In the genomic region with DNA sequence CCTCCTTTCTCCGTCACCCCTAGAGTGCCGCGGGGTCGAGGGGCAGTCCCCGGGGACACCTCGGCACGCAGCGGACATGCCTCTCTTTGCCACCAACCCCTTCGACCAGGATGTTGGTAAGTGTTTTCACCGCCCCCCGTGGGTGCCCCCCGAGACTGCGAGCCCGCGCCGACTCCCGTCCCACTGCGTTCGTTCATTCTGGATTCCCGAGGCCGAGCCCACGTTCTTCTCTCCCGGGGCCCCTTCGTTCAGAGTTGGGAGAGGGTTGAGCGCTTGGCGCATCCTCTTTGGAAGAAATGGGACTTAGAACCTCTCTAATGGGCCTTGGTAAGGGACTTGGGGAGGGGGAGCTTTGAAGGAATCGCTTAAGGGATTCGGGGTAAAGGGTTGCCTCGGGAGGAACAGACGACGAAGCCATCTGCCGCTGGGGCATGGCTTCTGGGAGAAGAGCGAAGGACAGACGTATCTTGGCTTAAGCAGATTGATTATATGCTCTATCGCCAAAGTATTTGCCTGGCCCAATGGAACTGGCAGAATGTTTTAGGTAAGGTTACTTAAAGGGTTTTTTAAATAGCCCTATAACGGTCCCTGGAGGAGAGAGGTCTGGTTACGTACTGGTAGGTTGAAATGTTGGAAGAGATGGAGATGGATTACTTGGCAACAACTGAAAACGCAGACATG, we compare ENCODE assay signal across 8 mouse cellular contexts. TPM values are rescaled to one million over a fixed set of nuclear protein-coding genes. Genes with fewer than 3 reads are reported as not detected.
DNase-seq lines count a peak whose midpoint lies in the region; ATAC-seq and TF ChIP-seq lines count a peak whose summit lies in the region.

No protein-coding gene starts in this region.

- H3K79me2 ChIP-seq in C2C12 (ENCODE audit: control insufficient read depth, insufficient read depth), result peaks cover 52% of the 10 kb centered on the region

- H3ac ChIP-seq in C2C12 (ENCODE audit: control insufficient read depth, insufficient read length, low read depth), result peak overlapping the region; percentile 91

- H3K79me3 ChIP-seq in C2C12 (ENCODE audit: low read depth), result peaks cover 43% of the 10 kb centered on the region

- TF ChIP-seq CTCF in cerebellum, adult 2 months (IDR thresholded peaks at IDR 0.05; ENCODE audit: borderline replicate concordance, insufficient read depth, low read depth, low read length), result no peak
- TF ChIP-seq CTCF in C2C12 (IDR thresholded peaks at IDR 0.05; ENCODE audit: control insufficient read depth, insufficient read depth, insufficient read length), result no peak

- H3K4me1 ChIP-seq in cerebellum, adult 2 months (ENCODE audit: control insufficient read depth, insufficient read depth, low read length), result no peaks in the 10 kb centered on the region
- H3K4me1 ChIP-seq in limb, embryonic 14.5 days (ENCODE audit: control insufficient read depth, insufficient read depth, low read length), result peaks cover 21% of the 10 kb centered on the region
- peaks cover 21% of the 10 kb centered on the region for H3K4me1 ChIP-seq in neural tube, embryonic 14.5 days (ENCODE audit: control insufficient read depth, insufficient read depth, low read length)

- peak overlapping the region; percentile 100 for H3K27ac ChIP-seq in cerebellum, adult 2 months (ENCODE audit: insufficient read depth, low read length)
- peak overlapping the region; percentile 97 for H3K27ac ChIP-seq in limb, embryonic 14.5 days (replicated peaks; ENCODE audit: low read depth, low read length)
- H3K27ac ChIP-seq in neural tube, embryonic 14.5 days (ENCODE audit: low read depth, low read length), result peak overlapping the region; percentile 94

- intact Hi-C loops in left cerebral cortex, postnatal 10 days (cut with DNase I), result no loop called here

- no peak for DNase-seq in cerebellum, adult 2 months
- no peak for DNase-seq in cerebellum, postnatal 25 days
- no peak for DNase-seq in limb, embryonic 14.5 days (ENCODE audit: low spot score)
- no peak for DNase-seq in right cerebral cortex, adult 18-20 months
- DNase-seq in left cerebral cortex, postnatal 10 days (ENCODE audit: extremely low spot score in 1 of 2, low spot score in 2 of 2), result no peak

- H3K27me3 ChIP-seq in cerebellum, adult 2 months (ENCODE audit: control insufficient read depth, insufficient read depth, low read length), result no peaks in the 10 kb centered on the region
- H3K27me3 ChIP-seq in C2C12 (ENCODE audit: control insufficient read depth, insufficient read depth, insufficient read length), result no peaks in the 10 kb centered on the region
- H3K27me3 ChIP-seq in limb, embryonic 14.5 days (ENCODE audit: control insufficient read depth, insufficient read depth, low read length), result no peaks in the 10 kb centered on the region
- no peaks in the 10 kb centered on the region for H3K27me3 ChIP-seq in neural tube, embryonic 14.5 days (ENCODE audit: control insufficient read depth, insufficient read depth, low read length)

- peak overlapping the region; percentile 66 for H3K4me2 ChIP-seq in limb, embryonic 14.5 days (replicated peaks; ENCODE audit: low read depth, low read length, severe bottlenecking)
- H3K4me2 ChIP-seq in neural tube, embryonic 14.5 days (ENCODE audit: low read depth, low read length), result peak overlapping the region; percentile 58

- no peaks in the 10 kb centered on the region for H3K9me3 ChIP-seq in limb, embryonic 14.5 days (ENCODE audit: control insufficient read depth, low read length)
- H3K9me3 ChIP-seq in neural tube, embryonic 14.5 days (ENCODE audit: control insufficient read depth, low read length), result no peaks in the 10 kb centered on the region

- peak; percentile 47 for ATAC-seq in erythroblast, adult 5-6 weeks (replicated peaks; ENCODE audit: low FRiP score, poor library complexity, severe bottlenecking)
- 0 out of 2 replicates have a peak, but pooled peaks have one; percentile 1 for ATAC-seq in limb, embryonic 14.5 days (ENCODE audit: low FRiP score, low read depth)
- no peak; the same call in 1 of the 2 replicates for ATAC-seq in neural tube, embryonic 14.5 days (ENCODE audit: low read depth)

- under 1% methylated on average over 38 of the region's 38 CpGs for WGBS in cerebellum, adult 2 months
- WGBS in limb, embryonic 14.5 days, result 0% methylated on average over 30 of the region's 38 CpGs
- WGBS in neural tube, embryonic 14.5 days, result under 1% methylated on average over 38 of the region's 38 CpGs

- H3K4me3 ChIP-seq in cerebellum, adult 2 months (replicated peaks; ENCODE audit: insufficient read depth, low read depth, low read length), result peak overlapping the region; percentile 87
- peak overlapping the region; percentile 85 for H3K4me3 ChIP-seq in C2C12 (ENCODE audit: insufficient read depth, poor library complexity, severe bottlenecking)
- H3K4me3 ChIP-seq in limb, embryonic 14.5 days (replicated peaks; ENCODE audit: low read length), result peak overlapping the region; percentile 91
- H3K4me3 ChIP-seq in neural tube, embryonic 14.5 days (ENCODE audit: low read depth, low read length), result peak overlapping the region; percentile 78

- TF ChIP-seq POLR2A in cerebellum, adult 2 months (IDR thresholded peaks at IDR 0.05; ENCODE audit: borderline replicate concordance, insufficient read depth, low read length), result no peak
- TF ChIP-seq POLR2A in limb, embryonic 14.5 days (IDR thresholded peaks at IDR 0.05; ENCODE audit: borderline replicate concordance, extremely low read depth, insufficient read depth, insufficient read length), result no peak

- peak overlapping the region; percentile 93 for H3K9ac ChIP-seq in limb, embryonic 14.5 days (ENCODE audit: low read depth, low read length, severe bottlenecking)
- H3K9ac ChIP-seq in neural tube, embryonic 14.5 days (replicated peaks; ENCODE audit: low read depth, low read length), result peak overlapping the region; percentile 94

- no peaks in the 10 kb centered on the region for H3K36me3 ChIP-seq in C2C12 (ENCODE audit: control insufficient read depth, insufficient read depth)
- H3K36me3 ChIP-seq in limb, embryonic 14.5 days (ENCODE audit: control insufficient read depth, insufficient read depth, low read length), result no peaks in the 10 kb centered on the region
- H3K36me3 ChIP-seq in neural tube, embryonic 14.5 days (ENCODE audit: control insufficient read depth, insufficient read depth, low read length), result no peaks in the 10 kb centered on the region

TF ChIP-seq in C2C12, 6 proteins besides CTCF, POLR2A, EP300 and RAD21:
- TF ChIP-seq MAX (IDR thresholded peaks at IDR 0.05) (no peak), CEBPB (IDR thresholded peaks at IDR 0.05; ENCODE audit: low read depth) (no peak), USF1 (IDR thresholded peaks at IDR 0.05; ENCODE audit: low read depth) (no peak), MYOD1 (IDR thresholded peaks at IDR 0.05; ENCODE audit: control insufficient read depth, insufficient read length, low read depth) (no peak), FOSL1 (IDR thresholded peaks at IDR 0.05; ENCODE audit: insufficient read depth, low read length, poor library complexity, severe bottlenecking) (no peak), MYOG (IDR thresholded peaks at IDR 0.05; ENCODE audit: control insufficient read depth, extremely low read depth, insufficient read length) (no peak)

RNA-seq across cellular contexts. Expression of a gene that starts 0.5 kb away (rescaled TPM):
- 59.4 and 64.3 TPM in 2 replicates for polyA plus RNA-seq in cerebellum, adult 2 months (2012; rRNA removed)
- polyA plus RNA-seq in C2C12 (2012; fragmentation: generic; extraction: Trizol), result 14.5 TPM
- 33.2 and 36.2 TPM in 2 replicates for total RNA-seq in erythroblast, adult 5-6 weeks (2015; ENCODE audit: low replicate concordance)
- total RNA-seq in erythroblast, adult 5-6 weeks (2017; ENCODE audit: low replicate concordance), result 36.7 and 48.5 TPM in 2 replicates
- 48.5 and 48.6 TPM in 2 replicates for polyA plus RNA-seq in limb, embryonic 14.5 days (2012; rRNA removed)
- polyA plus RNA-seq in limb, embryonic 14.5 days (2014; fragmentation: Nextera tagmentation; extraction: Ambion mirVana), result 67.9 and 68.7 TPM in 2 replicates
- polyA plus RNA-seq in neural tube, embryonic 14.5 days (2014; fragmentation: Nextera tagmentation; extraction: Ambion mirVana), result 142 and 158 TPM in 2 replicates
- total RNA-seq in left cerebral cortex, postnatal 10 days (2021), result 100 to 1,000 TPM in 1 of 2 experiments, 10 to 100 TPM in 1; 92.6 to 102 TPM

RNA-seq across cellular contexts. Expression of a gene that starts 18.4 kb away (rescaled TPM):
- 32.3 and 34.7 TPM in 2 replicates for polyA plus RNA-seq in cerebellum, adult 2 months (2012; rRNA removed)
- polyA plus RNA-seq in C2C12 (2012; fragmentation: generic; extraction: Trizol), result 95.0 TPM
- 5.0 and 14.6 TPM in 2 replicates for total RNA-seq in erythroblast, adult 5-6 weeks (2015; ENCODE audit: low replicate concordance)
- total RNA-seq in erythroblast, adult 5-6 weeks (2017; ENCODE audit: low replicate concordance), result 8.4 and 10.6 TPM in 2 replicates
- 55.4 and 61.0 TPM in 2 replicates for polyA plus RNA-seq in limb, embryonic 14.5 days (2012; rRNA removed)
- 74.7 and 75.2 TPM in 2 replicates for polyA plus RNA-seq in limb, embryonic 14.5 days (2014; fragmentation: Nextera tagmentation; extraction: Ambion mirVana)
- polyA plus RNA-seq in neural tube, embryonic 14.5 days (2014; fragmentation: Nextera tagmentation; extraction: Ambion mirVana), result 93.3 and 94.1 TPM in 2 replicates
- total RNA-seq in left cerebral cortex, postnatal 10 days (2021), result 10 to 100 TPM; 35.3 to 35.6 TPM
